Mouse (Mus musculus) CH12.LX (cell line): ENCODE data around the gene Cep41.

Experiments used
- BHLHE40 ChIP-seq: IDR thresholded peaks from 2 replicates; pipeline ENCODE4 v1.6.1; 2011; ENCODE audit warnings: mild to moderate bottlenecking, low read depth, low read length, improper control_type of control experiment
- CHD1 ChIP-seq: IDR thresholded peaks from 2 replicates; pipeline ENCODE4 v1.6.1; 2012; ENCODE audit warnings: low read depth, low read length, improper control_type of control experiment, inconsistent platforms
- CHD2 ChIP-seq: IDR thresholded peaks from 2 replicates; pipeline ENCODE4 v1.6.1; 2011; ENCODE audit warnings: low read length, improper control_type of control experiment
- CTCF ChIP-seq, 2 experiments: IDR thresholded peaks in 1 of 2; conservative IDR thresholded peaks in 1 of 2; 2 replicates each; pipeline ENCODE4 v1.5.1; 2011 to 2012; ENCODE audit warnings: low read depth in 2 of 2, low read length in 2 of 2, improper control_type of control experiment in 1 of 2, inconsistent platforms in 1 of 2, mild to moderate bottlenecking in 1 of 2, moderate library complexity in 1 of 2
- ELF1 ChIP-seq: IDR thresholded peaks from 2 replicates; pipeline ENCODE4 v1.6.1; 2014; ENCODE audit warnings: low read depth, mild to moderate bottlenecking, inconsistent platforms, low read length, improper control_type of control experiment
- EP300 ChIP-seq: IDR thresholded peaks from 2 replicates; pipeline ENCODE4 v1.6.1; 2011; ENCODE audit warnings: low read length, improper control_type of control experiment
- MAX ChIP-seq: IDR thresholded peaks from 2 replicates; pipeline ENCODE4 v1.6.1; 2011; ENCODE audit warnings: low read length, improper control_type of control experiment
- MXI1 ChIP-seq: IDR thresholded peaks from 2 replicates; pipeline ENCODE4 v1.6.1; 2011; ENCODE audit warnings: mild to moderate bottlenecking, low read depth, low read length, improper control_type of control experiment
- PAX5 ChIP-seq: IDR thresholded peaks from 2 replicates; pipeline ENCODE4 v1.6.1; 2012; ENCODE audit warnings: low read length, inconsistent platforms, mixed read lengths
- POLR2A ChIP-seq: IDR thresholded peaks from 2 replicates; pipeline ENCODE4 v1.6.1; 2011; ENCODE audit warnings: low read depth, mild to moderate bottlenecking, improper control_type of control experiment, low read length
- ZKSCAN1 ChIP-seq: IDR thresholded peaks from 2 replicates; pipeline ENCODE4 v1.6.1; 2012; ENCODE audit warnings: low read depth, inconsistent platforms, low read length, improper control_type of control experiment, borderline replicate concordance

DNA sequence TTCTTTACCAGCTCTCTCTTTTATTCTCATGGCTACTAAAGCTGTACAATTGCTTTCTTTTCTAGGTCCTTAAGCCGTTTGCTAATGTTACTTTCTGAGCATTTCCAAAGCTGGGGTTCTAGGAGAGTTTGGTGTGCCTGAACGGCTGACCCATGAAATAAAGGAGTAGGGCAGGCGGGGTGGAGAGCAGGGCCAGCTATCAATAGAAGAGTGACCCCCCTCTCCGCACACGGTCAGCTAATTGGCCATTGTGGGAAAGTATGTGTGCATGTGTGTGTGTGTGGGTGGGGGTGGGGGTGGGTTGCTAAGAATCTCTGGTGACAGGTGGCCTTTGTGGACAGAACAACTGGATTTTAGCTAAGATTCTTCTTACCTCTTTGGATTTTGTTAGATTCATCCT, 82.3 kb downstream of the Cep41 start:
- TF ChIP-seq CHD1 (no peak), MXI1 (no peak), CTCF (conservative IDR thresholded peaks at IDR 0.05 in 1 of 2, IDR thresholded peaks at IDR 0.05 in 1 of 2; ENCODE audit: low read depth in 2 of 2, low read length in 2 of 2) (no peak), PAX5 (no peak), POLR2A (no peak), ZKSCAN1 (no peak), ELF1 (no peak), CHD2 (no peak), BHLHE40 (no peak), EP300 (no peak), MAX (no peak)
